Mouse (Mus musculus) liver, embryonic 11.5 days (tissue): ENCODE results near the gene Pmvk. TPM values are rescaled to one million over a fixed set of nuclear protein-coding genes. Genes with fewer than 3 reads are reported as not detected.
A peak's percentile ranks its signal among the peaks of the same experiment; 100 is the strongest.

Experiments used
- ATAC-seq: fragments of 200-750 bp; cut with Nextera tagmentation; replicated peaks from 2 replicates; pipeline ENCODE4 v1.8.0; 2017; ENCODE audit warnings: moderate number of reproducible peaks, mild to moderate bottlenecking, moderate TSS enrichment, moderate library complexity; ENCODE audit not compliant: low FRiP score
- DNase-seq: peaks from one replicate; pipeline ENCODE4 v3.0.0-alpha.2; 2017; ENCODE audit warnings: low spot score
- H3K27ac ChIP-seq: fragments of 300-500 bp; sonication (generic); 2 replicates; pipeline ENCODE4 v1.5.1; 2014; ENCODE audit warnings: mild to moderate bottlenecking, low read depth, low read length, control low read depth
- H3K27me3 ChIP-seq: fragments of 300-500 bp; sonication (generic); replicated peaks from 2 replicates; pipeline ENCODE4 v1.6.1; 2014; ENCODE audit warnings: low read length, mixed read lengths; ENCODE audit not compliant: control insufficient read depth, insufficient read depth
- H3K36me3 ChIP-seq: fragments of 300-500 bp; sonication (generic); 2 replicates; pipeline ENCODE4 v1.6.1; 2014; ENCODE audit warnings: mild to moderate bottlenecking, low read length, moderate library complexity, mixed read lengths; ENCODE audit not compliant: control insufficient read depth, insufficient read depth
- H3K4me1 ChIP-seq: fragments of 300-500 bp; sonication (generic); replicated peaks from 2 replicates; pipeline ENCODE4 v1.6.1; 2014; ENCODE audit warnings: low read length, mixed read lengths; ENCODE audit not compliant: control insufficient read depth, insufficient read depth
- H3K4me2 ChIP-seq: fragments of 300-500 bp; sonication (generic); 2 replicates; pipeline ENCODE4 v1.6.1; 2014; ENCODE audit warnings: mild to moderate bottlenecking, control low read depth, moderate library complexity
- H3K4me3 ChIP-seq: fragments of 300-500 bp; sonication (generic); 2 replicates; pipeline ENCODE4 v1.5.1; 2014; ENCODE audit warnings: low read depth, low read length, control low read depth
- H3K9ac ChIP-seq: fragments of 300-500 bp; sonication (generic); 2 replicates; pipeline ENCODE4 v1.6.1; 2014; ENCODE audit warnings: low read depth, low read length, control low read depth
- H3K9me3 ChIP-seq: fragments of 300-500 bp; sonication (generic); 2 replicates; pipeline ENCODE4 v1.6.1; 2016; ENCODE audit warnings: low read length, inconsistent platforms, mixed read lengths; ENCODE audit not compliant: control insufficient read depth
- WGBS: fragments of 180-500 bp; shearing (Covaris S2); extraction: QIAGEN DNeasy Blood & Tissue Kit; methylation state at CpG from one replicate; pipeline ENCODE4 v1.1.7; 2014; 5-methylcytosine and 5-hydroxymethylcytosine counted together
- polyA plus RNA-seq: library from polyadenylated mRNA; unstranded; fragments of >200 nt; fragmentation: Nextera tagmentation; extraction: Ambion mirVana; gene quantifications from 2 replicates; pipeline ENCODE4 v1.2.1, GENCODE M21; 2014

Gene Pmvk
- 58.0 and 58.3 TPM in 2 replicates for polyA plus RNA-seq

DNA sequence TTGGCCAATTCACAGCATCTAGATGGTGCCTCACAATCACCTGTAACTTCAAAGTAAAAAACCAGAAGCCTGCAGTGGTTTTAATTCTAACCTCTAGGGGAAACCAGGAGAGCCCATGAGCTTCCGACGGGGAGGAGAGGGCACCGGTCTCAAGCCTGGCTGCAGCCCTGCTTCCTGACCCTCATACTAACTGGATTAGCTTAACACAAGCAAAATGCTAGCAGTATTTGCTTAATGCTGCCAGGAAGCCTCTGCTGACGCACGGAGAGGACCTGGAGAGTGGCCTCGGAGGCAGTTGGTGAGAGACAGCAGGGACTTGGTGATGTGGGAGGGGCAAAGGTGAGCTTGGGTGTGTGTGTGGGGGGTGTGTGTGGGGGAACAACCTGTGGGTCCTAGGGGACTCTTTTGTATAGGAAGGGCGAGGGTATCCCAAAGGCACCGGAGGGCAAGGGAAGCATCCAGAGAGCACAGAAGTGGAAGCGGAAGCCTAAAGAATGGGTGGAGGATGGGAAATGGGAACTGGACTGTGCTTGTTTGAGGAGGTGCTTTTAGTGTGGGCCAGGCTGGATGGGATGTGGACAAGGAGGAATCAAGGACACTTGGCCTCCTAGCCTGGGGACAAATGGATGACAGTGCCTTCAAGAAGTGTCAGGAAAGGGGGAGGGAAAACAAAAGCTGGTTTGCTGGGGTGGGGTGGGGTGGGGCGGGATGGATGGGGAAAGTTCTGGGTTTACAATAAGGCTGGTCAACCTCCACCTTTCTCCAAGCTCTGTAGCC lies at the start of gene Pmvk:
Pmvk (plus strand) TSS at position 141 of the 777 bp plus-strand sequence.
- H3K27me3 ChIP-seq: no peaks in the 10 kb centered on the region
- H3K9me3 ChIP-seq: no peaks in the 10 kb centered on the region
- no peak within 1 kb of the TSS for H3K4me3 ChIP-seq
- ATAC-seq: no peak
- DNase-seq: no peak
- no peak within 1 kb of the TSS for H3K27ac ChIP-seq
- no peak within 1 kb of the TSS for H3K9ac ChIP-seq
- 61% methylated on average over 10 of the region's 10 CpGs for WGBS
- no peaks in the 10 kb centered on the region for H3K36me3 ChIP-seq
- no peak within 1 kb of the TSS for H3K4me2 ChIP-seq
- H3K4me1 ChIP-seq: peaks cover 17% of the 10 kb centered on the region

DNA sequence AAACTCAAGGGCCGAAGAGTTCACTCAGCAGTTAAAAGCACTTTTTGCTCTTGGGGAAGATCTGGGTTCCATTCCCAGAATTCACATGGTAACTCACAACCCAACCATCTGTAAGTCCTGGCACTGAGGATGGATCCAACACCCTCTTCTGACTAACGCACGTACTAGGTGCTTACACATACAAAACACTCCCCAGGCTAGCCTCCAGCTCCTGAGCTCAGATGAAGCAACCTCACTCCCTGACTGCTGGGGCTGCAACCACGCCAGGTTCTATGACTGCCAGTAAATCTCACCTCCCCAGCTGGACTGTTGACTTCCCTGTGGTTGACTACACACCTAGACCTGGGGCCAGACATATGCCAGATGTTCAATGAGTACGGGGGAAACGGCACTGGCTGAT lies 47.5 kb upstream of the Pmvk start:
- Histone ChIP-seq H3K4me2 (no peak overlapping the region), H3K36me3 (peaks cover 14% of the 10 kb centered on the region; the same call in 1 of the 2 replicates), H3K9ac (no peak overlapping the region), H3K9me3 (no peaks in the 10 kb centered on the region), H3K4me3 (no peak overlapping the region), H3K27ac (no peak overlapping the region), H3K4me1 (peaks cover 6% of the 10 kb centered on the region), H3K27me3 (no peaks in the 10 kb centered on the region)
- ATAC-seq (no peak), DNase-seq (no peak)
- WGBS: 91% methylated on average over 6 of the region's 6 CpGs

DNA sequence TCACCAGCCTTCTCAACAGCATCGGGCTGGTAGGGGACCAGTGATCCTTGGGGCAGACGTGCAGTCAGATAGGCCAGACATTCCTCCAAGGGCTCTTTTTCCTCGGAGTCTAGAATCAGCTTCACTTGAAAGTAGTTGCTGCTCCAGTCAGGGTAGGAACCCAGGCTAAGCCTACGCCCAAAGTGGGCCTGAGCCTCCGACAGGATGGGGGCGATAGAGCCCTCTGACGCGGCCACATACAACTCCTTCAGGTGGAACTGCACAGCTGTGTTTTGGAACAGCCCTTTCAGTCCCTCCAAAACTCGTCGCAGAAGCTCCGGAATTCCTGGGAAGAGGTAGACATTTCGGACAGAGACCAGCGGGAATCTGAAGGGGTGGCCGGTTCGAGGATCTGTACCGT lies 45.9 kb upstream of the Pmvk start:
- Histone ChIP-seq H3K4me2 (no peak overlapping the region), H3K4me3 (no peak overlapping the region), H3K4me1 (peaks cover 6% of the 10 kb centered on the region), H3K9me3 (no peaks in the 10 kb centered on the region), H3K27ac (no peak overlapping the region), H3K27me3 (no peaks in the 10 kb centered on the region), H3K36me3 (peaks cover 14% of the 10 kb centered on the region; the same call in 1 of the 2 replicates), H3K9ac (no peak overlapping the region)
- WGBS: 71% methylated on average over 16 of the region's 16 CpGs
- ATAC-seq (no peak), DNase-seq (no peak)

DNA sequence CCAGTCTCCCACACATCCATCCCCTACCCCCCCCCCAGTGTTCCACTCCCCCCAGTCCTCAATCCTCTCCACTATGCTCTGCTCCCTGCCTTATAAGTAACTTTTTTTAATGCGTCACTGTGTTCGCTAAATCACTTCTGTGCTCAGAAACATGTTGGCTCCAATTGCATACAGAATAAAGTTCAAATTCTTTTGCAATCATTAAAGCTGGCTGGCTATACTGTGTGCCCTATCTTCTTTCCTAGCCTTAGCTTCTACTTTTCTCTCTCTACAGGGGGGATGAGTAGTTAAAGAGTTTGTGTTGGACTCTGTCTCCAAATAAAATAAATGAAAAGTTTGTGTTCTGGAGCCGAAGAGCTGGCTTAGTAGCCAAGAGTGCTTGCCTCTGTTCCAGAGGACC lies 44.6 kb upstream of the Pmvk start:
- no peak for ATAC-seq
- Histone ChIP-seq H3K4me2 (no peak overlapping the region), H3K4me3 (no peak overlapping the region), H3K4me1 (peaks cover 6% of the 10 kb centered on the region), H3K9ac (no peak overlapping the region), H3K27me3 (no peaks in the 10 kb centered on the region), H3K9me3 (no peaks in the 10 kb centered on the region), H3K27ac (no peak overlapping the region), H3K36me3 (peaks cover 21% of the 10 kb centered on the region)
- no peak for DNase-seq
- WGBS: 93% methylated on average over 3 of the region's 3 CpGs

DNA sequence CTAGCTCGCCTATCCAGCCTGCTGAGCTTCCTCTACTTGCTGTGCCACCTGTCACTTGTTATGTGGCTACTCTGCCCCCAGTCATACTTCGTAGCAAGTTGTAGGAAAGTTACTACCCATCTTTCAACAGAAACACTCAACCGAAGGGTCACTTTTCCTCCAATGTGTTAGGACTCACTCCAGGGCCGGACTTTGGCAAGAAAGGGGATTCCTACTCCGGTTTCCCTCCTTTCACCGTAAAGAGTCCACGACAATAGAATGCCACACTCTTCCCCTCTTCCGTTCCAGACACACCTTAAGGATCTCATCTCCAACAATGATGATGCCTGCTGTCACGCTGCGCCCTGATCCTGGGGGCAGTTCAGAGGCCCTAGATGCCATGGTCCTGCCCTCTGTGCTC lies 43.5 kb upstream of the Pmvk start:
- Histone ChIP-seq H3K4me2 (peak overlapping the region; percentile 85), H3K27ac (no peak overlapping the region), H3K36me3 (peaks cover 23% of the 10 kb centered on the region), H3K9me3 (no peaks in the 10 kb centered on the region), H3K4me3 (peak overlapping the region; percentile 67), H3K27me3 (no peaks in the 10 kb centered on the region), H3K4me1 (peaks cover 6% of the 10 kb centered on the region), H3K9ac (peak overlapping the region; percentile 67)
- ATAC-seq (no peak), DNase-seq (no peak)
- 73% methylated on average over 10 of the region's 10 CpGs for WGBS

DNA sequence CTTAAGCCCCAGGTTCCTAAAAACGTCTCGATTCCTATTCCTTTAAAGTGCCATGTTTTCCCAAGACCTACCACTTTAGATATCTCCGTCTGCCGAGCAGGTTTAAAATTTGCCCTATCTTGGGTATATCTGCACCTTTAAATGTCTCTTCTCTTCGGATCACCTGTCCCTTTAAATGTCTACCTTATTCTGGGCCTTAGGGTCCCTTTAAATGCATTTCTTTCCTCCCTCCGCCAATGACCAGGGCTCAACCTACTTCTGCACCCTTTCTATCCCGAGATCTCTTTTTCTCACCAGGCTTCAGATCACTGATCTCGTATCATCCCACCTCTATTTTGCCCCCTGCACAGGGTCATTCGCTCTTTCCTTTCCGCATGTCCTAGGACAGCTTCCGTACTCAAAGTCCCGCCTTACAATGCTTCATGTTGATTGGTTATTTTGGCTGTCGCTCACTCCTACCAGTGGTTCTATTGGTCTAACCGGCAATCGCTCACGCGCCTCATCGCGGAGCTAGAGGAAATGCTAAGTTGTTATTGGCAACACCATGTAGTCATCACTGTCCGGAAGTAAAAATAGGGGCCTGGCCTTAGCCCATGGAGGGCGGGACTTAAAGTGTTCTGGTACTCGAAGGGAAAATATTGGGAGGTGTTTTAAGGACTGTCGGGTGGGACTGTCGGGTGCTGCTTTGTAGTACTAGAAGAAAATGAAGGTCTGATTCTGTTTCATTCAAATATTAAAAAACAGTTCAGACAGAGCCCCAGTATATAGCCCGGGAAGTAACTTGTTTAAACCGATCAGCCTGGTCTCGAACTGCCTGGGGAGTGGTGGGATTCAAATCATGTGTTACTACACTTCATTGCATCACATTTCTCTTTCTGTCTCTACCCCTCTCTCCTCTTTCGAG lies 42.6 kb upstream of the Pmvk start, which contains the start of gene Flad1:
Flad1 (minus strand) TSS at position 381 of the 904 bp plus-strand sequence.
- 5% methylated on average over 28 of the region's 28 CpGs for WGBS
- H3K9me3 ChIP-seq: no peaks in the 10 kb centered on the region
- peak within 1 kb of the TSS; percentile 62 for H3K27ac ChIP-seq
- peak within 1 kb of the TSS; percentile 67 for H3K9ac ChIP-seq
- DNase-seq: peak; percentile 90
- no peaks in the 10 kb centered on the region for H3K27me3 ChIP-seq
- peak within 1 kb of the TSS; percentile 85 for H3K4me2 ChIP-seq
- H3K4me1 ChIP-seq: peaks cover 11% of the 10 kb centered on the region
- peak; percentile 100 for ATAC-seq
- peaks cover 28% of the 10 kb centered on the region for H3K36me3 ChIP-seq
- H3K4me3 ChIP-seq: peak within 1 kb of the TSS; percentile 67

DNA sequence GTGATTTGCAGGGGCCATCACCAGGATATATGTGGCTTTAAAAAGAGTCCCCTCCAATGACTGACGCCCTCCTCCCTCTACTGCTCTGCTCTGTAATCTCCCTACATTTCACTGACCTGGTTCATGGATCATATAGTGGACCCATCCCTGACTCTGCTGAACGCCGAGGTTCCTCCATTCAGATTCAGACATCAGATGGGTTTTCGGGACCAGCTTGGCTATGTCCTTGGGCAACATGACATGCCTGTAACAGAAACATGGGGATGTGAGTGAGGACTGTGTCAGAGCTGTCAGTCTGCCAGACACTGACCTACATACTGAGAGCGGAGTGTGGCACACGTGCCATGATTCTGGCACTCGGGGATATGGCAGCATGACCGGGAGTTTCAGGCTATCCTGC lies 38.2 kb upstream of the Pmvk start:
- peak overlapping the region; percentile 63 for H3K4me3 ChIP-seq

DNA sequence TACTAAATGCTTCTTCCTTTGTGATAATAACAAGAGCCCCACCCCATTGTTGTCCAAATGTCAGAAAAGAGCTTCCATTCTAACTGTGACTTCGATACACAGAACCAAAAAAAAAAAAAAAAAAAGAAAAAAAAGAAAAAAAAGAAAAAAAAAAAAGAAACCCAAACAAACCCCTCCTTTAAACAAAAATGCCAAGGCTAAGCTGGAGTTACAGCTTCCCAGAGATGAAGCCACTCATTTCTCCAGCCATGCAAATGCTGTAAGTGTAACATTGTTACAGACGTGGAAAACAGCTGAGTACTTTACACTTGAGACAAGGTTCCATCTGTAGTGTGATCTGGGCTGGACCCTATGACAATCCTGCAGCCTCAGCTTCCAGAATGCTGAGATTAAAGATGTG lies 37.2 kb upstream of the Pmvk start:
- Histone ChIP-seq H3K4me1 (peaks cover 24% of the 10 kb centered on the region), H3K27ac (peak overlapping the region; percentile 95; the same call in 1 of the 2 replicates), H3K36me3 (peaks cover 26% of the 10 kb centered on the region), H3K4me3 (peak overlapping the region; percentile 63), H3K9ac (peak overlapping the region; percentile 75), H3K9me3 (no peaks in the 10 kb centered on the region), H3K27me3 (no peaks in the 10 kb centered on the region), H3K4me2 (peak overlapping the region; percentile 98)
- DNase-seq: no peak
- WGBS: 22% methylated on average over 2 of the region's 2 CpGs
- no peak for ATAC-seq

More for the DNA sequence above, 38.2 kb upstream of the Pmvk start:
- Histone ChIP-seq H3K4me1 (peaks cover 17% of the 10 kb centered on the region), H3K36me3 (peaks cover 26% of the 10 kb centered on the region), H3K27ac (no peak overlapping the region), H3K9ac (no peak overlapping the region), H3K27me3 (no peaks in the 10 kb centered on the region), H3K4me2 (peak overlapping the region; percentile 98), H3K9me3 (no peaks in the 10 kb centered on the region)
- no peak for ATAC-seq
- no peak for DNase-seq
- whole genome bisulfite sequencing: 96% methylated on average over 8 of the region's 8 CpGs
